Mouse (Mus musculus): ENCODE measurements at regions not wholly inside any gene's neighbourhood (a gene's known extent, or its start where the extent isn't known, plus 50 kb on each side); places are given as distances from the start of the nearest gene placed in this dataset.

GRCm38 (mm10) chr7:51722420-51722819 is 100.6 kb downstream of the Slc17a6 start:
- DNase-seq (ENCODE audit: low read depth): no peak

GRCm38 (mm10) chr7:51723955-51724354 is 102.1 kb downstream of the Slc17a6 start:
- peak; percentile 26 for DNase-seq (ENCODE audit: low read depth)

DNA sequence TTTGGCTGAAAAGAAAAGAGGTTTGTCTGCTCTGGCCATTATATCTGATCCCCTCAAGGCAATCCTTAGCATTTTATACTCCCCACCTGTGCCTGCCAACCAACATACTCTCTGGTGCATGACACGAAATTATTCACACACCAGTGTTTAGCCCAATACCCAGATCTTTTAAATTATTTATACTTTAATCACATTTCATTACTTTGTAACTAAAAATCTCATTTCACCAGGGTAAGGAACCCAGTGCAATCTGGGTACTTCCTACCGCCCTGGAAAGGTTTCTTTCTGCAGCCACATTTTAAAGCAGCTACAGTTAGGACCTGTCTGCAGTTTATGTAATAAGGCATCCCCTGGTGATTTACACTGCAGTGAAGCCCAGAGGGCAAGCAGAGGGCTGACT is 114.5 kb downstream of the Slc17a6 start:
- DNase-seq (ENCODE audit: low read depth): no peak

GRCm38 (mm10) chr7:51739590-51739989 is 117.8 kb downstream of the Slc17a6 start:
- DNase-seq (ENCODE audit: low read depth): no peak

DNA sequence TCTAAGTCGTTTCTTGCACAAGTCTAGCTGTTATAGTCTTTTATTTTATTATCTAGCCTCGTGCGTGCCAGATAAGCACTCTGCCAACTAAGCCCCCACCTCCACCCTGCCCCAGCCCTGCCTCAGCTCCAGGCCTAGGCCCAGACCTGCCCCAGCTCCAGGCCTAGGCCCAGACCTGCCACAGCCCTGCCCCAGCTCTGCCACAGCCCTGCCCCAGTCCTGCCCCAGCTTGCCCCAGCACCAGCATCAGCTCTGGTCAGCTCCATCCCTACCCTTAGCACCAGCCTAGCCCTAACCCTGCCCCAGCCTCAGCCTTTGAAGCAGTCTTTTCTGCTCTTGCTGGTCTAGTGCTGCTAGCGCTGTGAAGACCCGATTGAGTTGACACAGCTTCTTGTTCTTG is 119.1 kb downstream of the Slc17a6 start:
- no peak for DNase-seq (ENCODE audit: low read depth)

- DNase-seq (ENCODE audit: low read depth): no peak
Measured at GRCm38 (mm10) chr7:51742720-51743119, 119.1 kb upstream of the Gas2 start.

GRCm38 (mm10) chr7:51745598-51745997 is 116.2 kb upstream of the Gas2 start:
- DNase-seq (ENCODE audit: low read depth): no peak

DNA sequence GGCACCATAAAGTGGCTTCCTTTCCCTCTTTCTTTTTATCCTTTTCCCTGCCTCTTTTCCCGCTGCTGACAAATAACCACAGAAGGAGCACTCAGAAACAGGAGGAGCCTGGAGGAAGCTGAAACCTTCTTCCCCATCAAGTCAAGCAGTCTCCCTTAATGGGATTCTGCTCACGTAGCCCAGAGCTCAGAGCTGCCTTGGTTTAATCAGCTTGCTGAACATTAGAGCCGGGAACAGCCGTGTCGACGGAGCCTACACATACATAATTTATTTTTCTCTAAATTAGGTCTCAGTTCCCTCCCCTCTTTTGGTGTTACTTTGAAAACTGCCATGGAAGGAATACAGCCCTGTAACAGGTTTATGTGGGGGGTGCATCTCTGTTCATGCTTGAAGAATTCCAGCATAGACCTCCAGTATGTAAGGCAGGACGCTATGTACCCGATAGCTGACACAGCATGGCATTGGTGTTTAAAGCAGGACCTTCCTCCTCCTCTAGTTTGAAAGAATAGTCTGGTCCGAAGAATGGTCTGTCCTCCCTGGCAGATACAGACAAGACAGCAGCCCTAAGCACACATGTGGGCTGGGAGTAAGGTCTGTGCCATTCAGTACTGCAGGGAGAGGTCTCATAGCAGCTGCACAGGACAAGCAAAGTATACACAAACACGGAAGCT is 113.0 kb upstream of the Gas2 start:
- DNase-seq (ENCODE audit: low read depth): no peak

- DNase-seq (ENCODE audit: low read depth): no peak
Measured at GRCm38 (mm10) chr7:51749304-51750129, 112.3 kb upstream of the Gas2 start.

DNA sequence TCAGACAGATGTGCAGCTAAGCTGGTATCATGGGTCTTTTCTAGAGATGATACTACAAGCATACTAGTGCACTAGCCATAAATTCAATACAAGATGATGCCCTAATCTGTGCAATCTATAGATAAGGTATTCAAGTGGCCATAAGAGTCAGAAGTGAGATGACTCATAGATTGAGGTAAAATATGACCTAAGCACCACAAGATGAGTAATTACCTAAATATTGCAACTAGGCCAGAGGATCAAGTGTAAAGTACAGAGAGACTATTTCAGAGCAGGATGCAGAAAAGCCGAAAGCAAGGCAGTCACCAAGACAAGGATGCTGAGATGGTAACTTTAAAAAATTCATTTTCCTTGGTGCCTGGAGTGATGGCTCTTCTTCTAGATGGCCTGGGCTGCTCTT is 111.5 kb upstream of the Gas2 start:
- no peak for DNase-seq (ENCODE audit: low read depth)

- no peak for DNase-seq (ENCODE audit: low read depth)
Measured at GRCm38 (mm10) chr7:51753062-51753461, 108.8 kb upstream of the Gas2 start.

GRCm38 (mm10) chr7:51754208-51754888 is 107.5 kb upstream of the Gas2 start:
- DNase-seq (ENCODE audit: low read depth): no peak

DNA sequence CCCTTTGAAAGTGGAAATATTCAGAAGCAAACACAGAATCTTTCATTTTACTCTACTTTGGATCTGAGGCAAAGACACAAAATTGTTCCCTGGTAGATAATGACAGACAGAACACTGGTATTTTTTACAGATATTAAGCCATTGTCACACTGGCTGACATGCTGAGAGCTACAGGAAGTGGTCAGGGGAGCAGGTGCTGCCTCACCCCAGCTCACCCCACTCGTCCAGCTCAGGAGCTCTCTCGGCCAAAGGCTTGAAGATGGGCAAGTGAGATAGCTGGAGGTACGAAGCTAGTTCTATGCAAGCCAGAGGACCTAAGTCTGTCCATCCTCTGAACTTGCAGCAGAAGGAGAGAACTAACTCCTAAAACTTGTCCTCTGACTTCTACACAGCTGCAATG is 105.6 kb upstream of the Gas2 start:
- no peak for DNase-seq (ENCODE audit: low read depth)

DNA sequence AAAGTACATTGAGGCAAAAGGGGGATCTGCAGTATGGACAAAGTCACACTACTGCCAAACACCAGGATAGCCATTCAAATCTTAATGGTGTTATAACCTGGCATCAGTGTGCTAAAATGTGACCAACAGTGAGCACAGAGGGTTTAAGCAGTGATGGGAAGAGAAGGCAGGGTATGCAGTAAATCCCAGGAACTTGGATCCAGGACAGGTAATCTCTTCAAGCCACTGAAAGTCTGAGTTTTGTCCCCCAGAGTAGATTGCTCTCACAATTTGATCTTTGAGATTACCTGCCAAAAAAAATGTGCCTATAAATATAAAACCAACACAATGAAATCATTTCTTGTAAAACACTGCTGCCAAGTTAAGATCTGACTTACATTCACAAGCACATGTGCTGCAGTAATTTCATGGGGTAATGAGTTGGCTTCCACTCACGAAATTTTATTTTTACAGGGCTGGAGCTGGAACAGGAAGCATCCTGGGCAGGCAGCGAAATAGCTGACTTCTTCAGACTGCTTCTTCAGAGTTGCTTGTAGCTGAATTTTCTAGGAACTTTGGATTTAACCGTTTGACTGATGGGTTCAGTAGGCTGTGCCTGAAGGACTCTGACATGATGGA is 102.2 kb upstream of the Gas2 start:
- no peak for DNase-seq (ENCODE audit: low read depth)

DNA sequence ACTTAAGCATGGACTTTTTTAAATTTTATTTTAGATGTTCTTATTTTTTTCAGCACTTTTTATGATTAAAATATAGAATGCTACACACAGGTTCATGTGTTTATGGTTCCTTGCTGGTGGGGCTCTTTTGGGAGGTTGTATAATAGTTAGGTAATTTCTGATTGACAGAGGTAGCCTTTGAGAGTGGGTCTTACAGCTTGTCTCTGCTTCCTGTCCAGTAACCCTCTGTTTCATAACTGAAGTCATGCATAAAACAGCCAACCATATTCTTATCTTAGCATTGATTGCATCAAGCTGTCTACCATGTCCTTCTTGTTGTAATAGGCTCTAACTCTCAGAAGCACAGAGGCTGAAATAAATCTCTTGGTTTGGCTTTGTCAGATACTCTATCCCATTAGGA is 94.7 kb upstream of the Gas2 start:
- no peak for DNase-seq (ENCODE audit: low read depth)

GRCm38 (mm10) chr7:51771895-51772871 is 89.6 kb upstream of the Gas2 start:
- peak; percentile 51 for DNase-seq (ENCODE audit: low read depth)

GRCm38 (mm10) chr7:51775968-51776367 is 85.8 kb upstream of the Gas2 start:
- no peak for DNase-seq (ENCODE audit: low read depth)

DNA sequence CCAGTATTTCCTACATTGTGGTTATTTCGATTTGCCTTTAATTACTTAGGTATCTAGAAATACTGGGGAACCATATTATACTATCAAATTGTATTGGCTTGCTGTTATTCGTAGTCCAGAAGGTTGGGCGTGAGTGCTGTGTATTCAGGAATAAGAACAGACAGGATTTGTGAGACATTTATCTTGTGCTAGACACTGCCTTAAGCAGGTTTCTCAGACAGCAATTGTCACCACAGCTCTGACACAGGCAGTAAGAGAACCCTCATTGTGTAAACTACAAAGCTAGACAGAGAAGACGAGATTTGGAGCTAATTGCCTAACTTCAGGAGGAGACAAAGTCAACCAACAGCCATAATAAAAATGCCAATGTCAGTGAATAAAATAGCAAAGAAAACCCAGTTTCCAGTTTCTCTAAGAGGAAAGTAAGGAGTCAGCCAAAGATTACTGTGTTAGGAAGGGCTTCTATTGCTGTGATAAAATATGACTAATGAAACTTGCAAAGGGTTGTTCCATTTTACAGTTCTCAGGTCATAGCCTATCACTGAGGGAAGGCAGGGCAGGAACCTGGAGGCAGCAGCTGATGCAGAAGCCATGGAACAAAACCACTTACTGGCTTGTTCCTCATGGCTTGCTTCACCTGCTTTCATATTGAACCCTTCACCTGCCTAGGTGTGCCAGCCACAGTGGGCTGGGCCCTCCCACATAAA is 78.6 kb upstream of the Gas2 start:
- DNase-seq (ENCODE audit: low read depth): no peak

DNA sequence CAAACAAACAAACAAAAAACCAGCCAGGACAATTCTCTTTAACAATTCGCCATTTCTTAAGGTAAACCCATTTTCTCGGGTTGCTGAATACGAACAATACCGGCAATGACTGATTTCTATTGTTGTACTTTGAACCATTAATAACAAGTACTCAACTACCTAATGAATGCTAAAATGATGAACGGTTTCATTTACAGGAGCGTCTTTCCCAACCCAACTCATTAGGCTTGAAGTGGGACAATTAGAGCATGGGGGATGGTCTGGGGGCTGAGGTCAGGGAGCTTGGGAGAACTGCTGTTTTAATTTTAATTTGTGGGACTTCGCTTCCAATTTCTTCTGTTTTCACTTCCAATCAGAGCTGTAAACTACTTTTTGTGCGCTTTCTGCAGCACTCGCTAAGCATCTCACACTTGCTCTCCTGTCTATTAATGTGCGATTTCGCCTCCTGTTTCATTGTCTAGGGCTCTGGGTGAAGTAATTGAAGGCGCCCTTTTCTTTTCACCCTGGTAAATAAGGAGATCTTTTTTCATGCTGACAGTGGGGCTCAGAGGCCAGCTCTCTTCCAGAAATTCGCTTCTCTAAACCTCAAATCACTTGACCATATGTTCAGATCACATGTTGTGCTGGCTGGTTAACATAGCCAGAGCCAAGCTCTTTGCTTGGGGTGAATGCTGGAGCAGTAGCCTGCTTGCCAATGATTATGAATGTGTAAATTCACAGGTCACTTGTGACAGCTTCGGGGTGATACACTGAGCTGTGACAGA is 77.7 kb upstream of the Gas2 start:
- DNase-seq (ENCODE audit: low read depth): no peak
